ENCODE assay signal across 44 mouse cellular contexts in the genomic region with DNA sequence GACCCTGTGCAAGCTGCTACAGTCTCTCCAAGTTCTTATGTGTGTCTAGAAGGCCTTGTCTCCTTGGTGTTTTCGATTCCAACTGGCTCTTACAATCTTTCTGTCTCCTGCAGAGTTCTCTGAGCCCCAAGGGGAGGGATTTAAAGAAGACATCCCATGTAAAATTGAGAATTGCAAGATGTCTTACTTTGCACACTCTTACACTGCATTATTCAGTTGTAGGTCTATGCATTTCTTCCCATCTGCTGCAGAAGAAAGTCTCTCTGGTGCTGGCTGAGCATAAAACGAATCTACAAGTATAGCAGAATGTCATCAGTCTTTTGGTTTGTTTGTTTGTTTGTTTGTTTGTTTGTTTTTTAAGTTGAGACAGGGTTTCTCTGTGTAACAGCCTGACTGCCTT. TPM values are rescaled to one million over a fixed set of nuclear protein-coding genes. Genes with fewer than 3 reads are reported as not detected.
"Had no signal": no experiment of that assay in that cellular context is flagged by ENCODE, and none has a peak within 500 bp of the region (broad histone marks: within the 10 kb centered on the region; RNA-seq: fewer than 3 reads in every experiment).

No protein-coding gene starts in this region.

- H3K4me1 ChIP-seq: limb, embryonic 10.5 days; limb, embryonic 12.5 days; limb, embryonic 13.5 days; limb, embryonic 15.5 days; liver, embryonic 12.5 days; liver, embryonic 13.5 days; liver, embryonic 15.5 days; lung, embryonic 15.5 days; megakaryocyte, embryonic 14.5 days; midbrain, embryonic 10.5 days; midbrain, embryonic 12.5 days; midbrain, embryonic 13.5 days; midbrain, embryonic 15.5 days; neural tube, embryonic 12.5 days had no signal

- ATAC-seq: liver, embryonic 12.5 days; liver, postnatal 0 days; lung, postnatal 0 days; midbrain, embryonic 13.5 days; midbrain, embryonic 15.5 days; midbrain, embryonic 16.5 days had no signal

- H3K27me3 ChIP-seq: limb, embryonic 12.5 days; limb, embryonic 13.5 days; limb, embryonic 15.5 days; liver, embryonic 12.5 days; liver, embryonic 13.5 days; liver, embryonic 15.5 days; lung, embryonic 15.5 days; megakaryocyte, embryonic 14.5 days; midbrain, embryonic 12.5 days; midbrain, embryonic 13.5 days; midbrain, embryonic 15.5 days; neural tube, embryonic 12.5 days had no signal

- H3K36me3 ChIP-seq: limb, embryonic 10.5 days; limb, embryonic 12.5 days; limb, embryonic 13.5 days; limb, embryonic 15.5 days; liver, embryonic 12.5 days; liver, embryonic 13.5 days; liver, embryonic 15.5 days; lung, embryonic 15.5 days; midbrain, embryonic 10.5 days; midbrain, embryonic 12.5 days; midbrain, embryonic 13.5 days; midbrain, embryonic 15.5 days; neural tube, embryonic 12.5 days had no signal

- H3K4me2 ChIP-seq: limb, embryonic 12.5 days; limb, embryonic 13.5 days; limb, embryonic 15.5 days; liver, embryonic 11.5 days; liver, embryonic 12.5 days; liver, embryonic 13.5 days; liver, embryonic 15.5 days; lung, embryonic 14.5 days; lung, embryonic 15.5 days; midbrain, embryonic 11.5 days; midbrain, embryonic 12.5 days; midbrain, embryonic 13.5 days; midbrain, embryonic 15.5 days; neural tube, embryonic 12.5 days had no signal

- H3K9me3 ChIP-seq: limb, embryonic 10.5 days; limb, embryonic 13.5 days; limb, embryonic 15.5 days; liver, embryonic 12.5 days; liver, embryonic 13.5 days; liver, embryonic 15.5 days; lung, embryonic 15.5 days; megakaryocyte, embryonic 14.5 days; midbrain, embryonic 12.5 days; midbrain, embryonic 15.5 days; neural tube, embryonic 12.5 days had no signal

- H3K27ac ChIP-seq: limb, embryonic 10.5 days; limb, embryonic 12.5 days; limb, embryonic 13.5 days; limb, embryonic 15.5 days; liver, embryonic 12.5 days; liver, embryonic 13.5 days; liver, embryonic 14.5 days; liver, embryonic 15.5 days; lung, embryonic 15.5 days; macrophage; midbrain, embryonic 10.5 days; midbrain, embryonic 12.5 days; midbrain, embryonic 13.5 days; midbrain, embryonic 15.5 days; neural tube, embryonic 12.5 days had no signal

- DNase-seq: left cerebral cortex, postnatal 4 days; liver; liver, embryonic 13.5 days; liver, postnatal 0 days; lung, adult 18-20 months; lung, adult 2 months; lung, embryonic 14.5 days; lung, postnatal 10 days; lung, postnatal 14 days; lung, postnatal 36 days; lung, postnatal 4 days; midbrain, embryonic 14.5 days had no signal

- H3K4me3 ChIP-seq: limb, embryonic 10.5 days; limb, embryonic 12.5 days; limb, embryonic 13.5 days; limb, embryonic 15.5 days; liver, embryonic 12.5 days; liver, embryonic 13.5 days; liver, embryonic 15.5 days; lung, embryonic 15.5 days; megakaryocyte, embryonic 14.5 days; midbrain, embryonic 10.5 days; midbrain, embryonic 12.5 days; midbrain, embryonic 13.5 days; midbrain, embryonic 15.5 days; myocyte; neural tube, embryonic 12.5 days had no signal

- H3K9ac ChIP-seq: limb, embryonic 12.5 days; limb, embryonic 13.5 days; limb, embryonic 15.5 days; liver, embryonic 12.5 days; liver, embryonic 13.5 days; liver, embryonic 14.5 days; liver, embryonic 15.5 days; liver, postnatal 0 days; lung, embryonic 14.5 days; lung, embryonic 15.5 days; midbrain, embryonic 12.5 days; midbrain, embryonic 13.5 days; midbrain, embryonic 15.5 days; neural tube, embryonic 12.5 days had no signal

RNA-seq across cellular contexts. Expression of a gene that starts 26.4 kb away (rescaled TPM):
- total RNA-seq: left cerebral cortex, postnatal 10 days; left cerebral cortex, postnatal 14 days; left cerebral cortex, postnatal 25 days; left cerebral cortex, postnatal 36 days; left cerebral cortex, postnatal 4 days; liver, adult 2 months; megakaryocyte progenitor cell, adult 5-6 weeks; megakaryocyte, adult 5-6 weeks; megakaryocyte-erythroid progenitor cell, adult 5-6 weeks had no signal
- polyA plus RNA-seq: limb, embryonic 10.5 days; limb, embryonic 11.5 days; limb, embryonic 12.5 days; liver, adult 2 months; liver, embryonic 11.5 days; liver, embryonic 12.5 days; liver, embryonic 13.5 days; liver, embryonic 14.5 days; liver, embryonic 15.5 days; liver, embryonic 16.5 days; liver, postnatal 0 days; lung, embryonic 14.5 days; macrophage; midbrain, embryonic 10.5 days; midbrain, embryonic 11.5 days; midbrain, embryonic 13.5 days; midbrain, embryonic 14.5 days; midbrain, embryonic 15.5 days; midbrain, embryonic 16.5 days; midbrain, postnatal 0 days; myocyte; neural tube, embryonic 11.5 days; neural tube, embryonic 12.5 days had no signal
